Mouse (Mus musculus) limb, embryonic 13.5 days (tissue): ENCODE results near the gene Krt6a. TPM values are rescaled to one million over a fixed set of nuclear protein-coding genes. Genes with fewer than 3 reads are reported as not detected.

Experiments
- ATAC-seq: fragments of 200-750 bp; cut with Nextera tagmentation; 2 replicates; pipeline ENCODE4 v1.8.0; 2017; ENCODE audit warnings: low read depth, moderate number of reproducible peaks, moderate TSS enrichment; ENCODE audit not compliant: low FRiP score
- H3K27ac ChIP-seq: fragments of 300-500 bp; sonication (generic); 2 replicates; pipeline ENCODE4 v1.5.1; 2015; ENCODE audit warnings: inconsistent platforms, mild to moderate bottlenecking, moderate library complexity
- H3K27me3 ChIP-seq: fragments of 300-500 bp; sonication (generic); 2 replicates; pipeline ENCODE4 v1.6.1; 2015; ENCODE audit warnings: mild to moderate bottlenecking, inconsistent platforms
- H3K36me3 ChIP-seq: fragments of 300-500 bp; sonication (generic); 2 replicates; pipeline ENCODE4 v1.6.1; 2015; ENCODE audit warnings: inconsistent platforms, mild to moderate bottlenecking, moderate library complexity
- H3K4me1 ChIP-seq: fragments of 300-500 bp; sonication (generic); 2 replicates; pipeline ENCODE4 v1.6.1; 2015; ENCODE audit warnings: inconsistent platforms
- H3K4me2 ChIP-seq: fragments of 300-500 bp; sonication (generic); replicated peaks from 2 replicates; pipeline ENCODE4 v1.6.1; 2015; ENCODE audit warnings: inconsistent platforms, mild to moderate bottlenecking, moderate library complexity
- H3K4me3 ChIP-seq: fragments of 300-500 bp; sonication (generic); 2 replicates; pipeline ENCODE4 v1.5.1; 2015; ENCODE audit warnings: moderate library complexity, mild to moderate bottlenecking, inconsistent platforms
- H3K9ac ChIP-seq: fragments of 300-500 bp; sonication (generic); 2 replicates; pipeline ENCODE4 v1.6.1; 2015; ENCODE audit warnings: mild to moderate bottlenecking, inconsistent platforms
- H3K9me3 ChIP-seq: fragments of 300-500 bp; sonication (generic); 2 replicates; pipeline ENCODE4 v1.6.1; 2016; ENCODE audit warnings: inconsistent platforms
- WGBS: fragments of 180-500 bp; shearing (Covaris S2); methylation state at CpG from one replicate; pipeline ENCODE4 v1.1.7; 2015; 5-methylcytosine and 5-hydroxymethylcytosine counted together
- polyA plus RNA-seq: library from polyadenylated mRNA; unstranded; fragments of >200 nt; fragmentation: Nextera tagmentation; extraction: Ambion mirVana; gene quantifications from 2 replicates; pipeline ENCODE4 v1.2.1, GENCODE M21; 2015

Gene Krt6a
- 1.1 and 1.7 TPM in 2 replicates for polyA plus RNA-seq

DNA sequence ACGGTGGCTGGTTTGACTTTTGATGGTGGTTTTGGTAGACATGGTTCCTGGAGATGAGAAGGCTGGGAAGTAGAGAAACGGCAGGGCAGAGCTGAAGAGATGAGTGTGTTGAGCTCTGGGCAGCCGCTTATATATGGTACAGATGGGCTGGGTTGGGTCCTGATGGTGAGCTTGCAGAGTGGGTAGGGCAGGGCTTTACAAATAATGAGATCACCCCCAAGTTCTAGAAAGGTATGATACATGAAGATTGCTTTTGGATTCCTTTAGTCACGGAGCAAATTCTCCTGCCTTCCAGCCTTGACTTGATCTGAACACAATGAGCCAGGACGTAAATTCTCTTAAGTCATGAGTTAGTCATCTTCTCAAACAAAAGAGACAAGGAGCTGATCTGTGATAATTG, at the start of gene Krt6a:
TSS of gene Krt6a (minus strand) at position 101 of the 400 bp plus-strand sequence.
- Histone ChIP-seq H3K4me1 (no peaks in the 10 kb centered on the region), H3K9me3 (no peaks in the 10 kb centered on the region), H3K4me2 (no peak within 1 kb of the TSS), H3K4me3 (no peak within 1 kb of the TSS), H3K27me3 (no peaks in the 10 kb centered on the region), H3K9ac (no peak within 1 kb of the TSS), H3K36me3 (no peaks in the 10 kb centered on the region), H3K27ac (no peak within 1 kb of the TSS)
- no peak for ATAC-seq
- WGBS: 77% methylated on average over 5 of the region's 5 CpGs

DNA sequence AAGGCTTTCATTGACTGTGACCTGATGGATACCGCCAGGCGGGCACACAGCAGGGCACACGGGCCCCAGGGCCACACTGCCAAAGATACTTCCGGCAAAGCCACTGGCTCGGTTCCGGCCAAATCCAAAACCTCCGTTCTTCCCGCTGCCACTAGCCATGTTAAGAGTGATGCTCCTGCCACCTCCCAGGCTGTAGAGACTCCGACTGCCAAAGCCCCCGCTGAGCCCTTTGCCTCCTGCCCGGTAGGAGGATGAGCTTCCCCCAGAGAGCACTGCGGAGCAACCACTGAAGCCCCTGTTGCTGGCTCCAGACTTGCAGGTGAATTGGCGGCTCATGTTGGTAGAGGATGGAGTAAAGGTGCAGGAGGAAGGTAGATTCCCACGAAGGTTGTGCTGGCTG, 48.6 kb upstream of the Krt6a start, which contains the start of gene Krt71:
TSS of gene Krt71 (minus strand) at position 399 of the 400 bp plus-strand sequence.
- whole genome bisulfite sequencing: 60% methylated on average over 14 of the region's 14 CpGs
- H3K27me3 ChIP-seq: peaks cover 35% of the 10 kb centered on the region
- H3K36me3 ChIP-seq: no peaks in the 10 kb centered on the region
- H3K4me1 ChIP-seq: no peaks in the 10 kb centered on the region
- no peak within 1 kb of the TSS for H3K9ac ChIP-seq
- H3K4me3 ChIP-seq: no peak within 1 kb of the TSS
- H3K4me2 ChIP-seq: no peak within 1 kb of the TSS
- ATAC-seq: no peak
- H3K9me3 ChIP-seq: no peaks in the 10 kb centered on the region
- no peak within 1 kb of the TSS for H3K27ac ChIP-seq

DNA sequence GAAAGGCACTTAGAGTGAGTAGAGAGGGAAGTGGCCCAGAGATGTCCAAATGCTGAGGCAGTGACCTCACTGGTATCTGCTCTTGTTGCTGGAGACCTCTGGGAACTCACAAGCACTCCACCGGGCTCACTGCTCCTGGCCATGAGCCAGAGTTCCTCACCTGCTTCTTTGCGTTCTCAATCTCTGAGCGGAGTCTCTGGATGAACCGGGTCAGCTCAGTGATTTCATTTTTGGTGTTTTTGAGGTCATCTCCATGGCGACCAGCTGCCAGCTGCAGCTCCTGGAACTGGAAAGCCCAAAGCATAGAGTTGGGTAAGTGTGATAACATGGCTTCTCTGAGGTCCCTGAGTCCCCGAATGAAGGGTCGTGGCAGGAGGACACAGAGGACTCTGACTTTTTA, 43.7 kb upstream of the Krt6a start:
- Histone ChIP-seq H3K9me3 (no peaks in the 10 kb centered on the region), H3K4me2 (no peak overlapping the region), H3K36me3 (no peaks in the 10 kb centered on the region), H3K9ac (no peak overlapping the region), H3K4me1 (no peaks in the 10 kb centered on the region), H3K27ac (no peak overlapping the region), H3K4me3 (no peak overlapping the region), H3K27me3 (peaks cover 16% of the 10 kb centered on the region)
- no peak for ATAC-seq
- 81% methylated on average over 7 of the region's 7 CpGs for WGBS

DNA sequence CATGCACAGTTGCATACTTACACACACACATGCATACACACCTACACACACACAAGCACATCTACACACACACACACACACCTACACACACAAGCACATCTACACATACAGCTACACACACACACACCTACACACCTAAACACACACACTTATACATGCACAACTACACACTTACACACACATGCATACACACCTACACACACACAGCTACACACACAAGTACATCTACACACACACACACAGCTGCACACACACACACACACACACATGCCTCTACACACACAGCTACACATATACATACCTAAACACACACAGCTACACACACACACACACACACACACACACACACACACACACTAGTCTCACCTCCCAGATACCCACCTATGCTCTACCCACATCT, 36.5 kb upstream of the Krt6a start:
- H3K27me3 ChIP-seq: no peaks in the 10 kb centered on the region
- no peak overlapping the region for H3K4me3 ChIP-seq
- no peak overlapping the region for H3K27ac ChIP-seq
- no peaks in the 10 kb centered on the region for H3K9me3 ChIP-seq
- no peaks in the 10 kb centered on the region for H3K36me3 ChIP-seq
- no peak for ATAC-seq
- H3K4me1 ChIP-seq: no peaks in the 10 kb centered on the region
- no peak overlapping the region for H3K9ac ChIP-seq
- no peak overlapping the region for H3K4me2 ChIP-seq

DNA sequence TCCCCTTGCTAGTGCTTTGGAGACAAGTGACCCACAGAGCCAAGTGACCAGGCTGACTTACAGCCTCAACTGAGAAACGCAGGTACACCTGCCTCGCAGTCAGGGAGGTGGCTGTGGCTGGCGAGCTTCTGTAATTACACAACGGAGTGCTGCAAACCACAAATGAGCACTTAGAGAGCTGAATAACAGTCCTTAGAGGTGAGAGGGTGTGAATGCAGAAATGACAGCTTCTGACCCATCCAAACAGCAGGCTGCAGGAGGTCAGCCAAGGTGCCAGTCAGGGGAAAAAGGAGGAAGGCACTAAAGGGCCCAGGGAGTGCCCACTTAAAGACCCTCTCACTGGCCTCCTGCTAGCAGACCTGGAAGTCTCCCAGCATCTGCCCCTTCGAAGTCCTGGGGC, 30.6 kb upstream of the Krt6a start:
- Histone ChIP-seq H3K36me3 (no peaks in the 10 kb centered on the region), H3K4me2 (no peak overlapping the region), H3K9ac (no peak overlapping the region), H3K4me1 (no peaks in the 10 kb centered on the region), H3K4me3 (no peak overlapping the region), H3K27ac (no peak overlapping the region), H3K27me3 (peaks cover 13% of the 10 kb centered on the region; the same call in 1 of the 2 replicates), H3K9me3 (no peaks in the 10 kb centered on the region)
- ATAC-seq: no peak
- 39% methylated on average over 5 of the region's 5 CpGs for WGBS

DNA sequence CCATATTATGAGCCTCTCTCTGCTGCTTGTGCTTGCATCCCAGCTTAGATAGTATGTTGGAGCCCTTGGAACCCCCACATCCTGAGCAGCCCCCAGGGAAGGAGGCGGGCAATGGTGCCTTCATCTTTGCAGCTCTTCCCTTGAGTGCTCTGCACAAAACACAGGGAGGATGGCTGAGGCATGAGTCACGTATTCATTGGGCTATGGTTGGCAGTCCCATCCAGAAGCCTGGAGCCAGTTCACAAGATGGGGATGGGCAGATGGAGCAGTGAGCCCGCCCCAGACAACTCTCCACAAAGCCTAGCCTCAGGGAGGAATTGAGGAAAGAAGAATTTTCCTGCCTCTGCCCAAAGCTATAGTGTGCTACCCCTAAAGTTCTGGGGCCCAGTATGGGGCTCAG, 21.7 kb upstream of the Krt6a start:
- Histone ChIP-seq H3K4me3 (no peak overlapping the region), H3K4me2 (no peak overlapping the region), H3K9ac (no peak overlapping the region), H3K27ac (no peak overlapping the region), H3K9me3 (no peaks in the 10 kb centered on the region), H3K4me1 (no peaks in the 10 kb centered on the region), H3K36me3 (no peaks in the 10 kb centered on the region), H3K27me3 (no peaks in the 10 kb centered on the region)
- ATAC-seq: no peak
- WGBS: 66% methylated on average over 3 of the region's 3 CpGs

DNA sequence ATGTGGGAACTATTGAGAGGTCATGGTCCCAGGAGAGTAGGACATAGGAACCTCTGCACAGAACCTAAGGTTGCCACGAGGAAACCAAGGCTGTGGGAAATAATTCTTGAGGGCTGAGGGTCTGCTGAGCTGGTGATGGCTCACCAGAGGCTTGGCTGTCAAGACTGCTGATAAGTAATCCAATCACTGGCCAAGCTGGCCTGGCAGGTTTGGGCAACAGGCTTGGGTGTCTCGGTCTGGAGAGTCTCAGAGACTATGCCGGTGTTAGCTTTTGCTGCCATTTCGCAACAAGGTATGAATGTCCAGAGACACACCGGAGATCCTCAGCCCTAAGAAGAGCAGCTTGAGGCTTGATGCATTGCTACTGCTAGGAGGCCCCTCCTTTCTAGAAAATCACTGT, 20.2 kb upstream of the Krt6a start:
- Histone ChIP-seq H3K36me3 (no peaks in the 10 kb centered on the region), H3K9ac (no peak overlapping the region), H3K4me2 (no peak overlapping the region), H3K4me1 (no peaks in the 10 kb centered on the region), H3K4me3 (no peak overlapping the region), H3K27ac (no peak overlapping the region), H3K27me3 (no peaks in the 10 kb centered on the region), H3K9me3 (no peaks in the 10 kb centered on the region)
- WGBS: 73% methylated on average over 5 of the region's 5 CpGs
- no peak for ATAC-seq

DNA sequence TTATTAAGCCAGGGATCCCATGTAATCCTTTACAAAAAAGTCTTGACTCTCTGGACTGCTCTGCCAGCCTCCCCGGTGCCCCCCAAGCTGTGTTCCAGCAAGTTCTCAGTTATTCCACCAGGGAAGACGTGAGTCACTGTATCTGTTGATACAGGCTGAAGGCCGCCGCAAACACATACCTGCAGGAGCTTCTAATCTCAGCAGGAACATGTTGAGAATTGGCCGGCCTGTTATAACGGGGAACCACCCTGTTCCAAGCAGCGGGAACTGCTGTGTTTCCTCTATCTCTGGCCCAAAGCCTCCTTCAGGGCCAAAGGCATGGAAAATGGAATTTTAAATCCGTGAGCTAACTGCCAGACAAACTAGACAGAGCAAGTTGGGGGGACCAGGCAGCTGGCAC, 19.6 kb upstream of the Krt6a start:
- Histone ChIP-seq H3K27me3 (no peaks in the 10 kb centered on the region), H3K9me3 (no peaks in the 10 kb centered on the region), H3K36me3 (no peaks in the 10 kb centered on the region), H3K27ac (no peak overlapping the region), H3K4me1 (no peaks in the 10 kb centered on the region), H3K4me3 (no peak overlapping the region), H3K4me2 (no peak overlapping the region; the same call in 1 of the 2 replicates), H3K9ac (no peak overlapping the region)
- whole genome bisulfite sequencing: 72% methylated on average over 8 of the region's 8 CpGs
- ATAC-seq: no peak

DNA sequence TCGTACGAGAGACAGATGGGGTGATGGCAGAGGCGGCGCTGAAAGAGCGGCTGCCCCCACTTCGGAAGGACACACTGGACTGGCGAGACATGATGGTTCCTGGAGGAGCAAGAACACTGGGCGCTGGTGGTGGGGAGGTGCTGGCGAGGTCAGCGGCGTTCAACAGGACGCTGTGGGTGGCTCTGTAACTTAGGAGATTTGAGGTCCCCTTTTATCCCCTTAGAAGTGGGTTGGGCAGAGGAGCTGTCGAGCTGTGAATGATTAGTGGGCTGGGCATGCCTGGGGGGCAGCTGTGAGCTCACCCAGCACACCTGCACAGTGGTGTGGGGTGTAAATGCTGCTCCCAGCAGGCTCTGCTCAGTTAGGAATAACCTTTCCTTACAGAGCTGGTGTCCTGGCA, 18.6 kb upstream of the Krt6a start, which contains the start of gene Krt5:
TSS of gene Krt5 (minus strand) at position 179 of the 400 bp plus-strand sequence.
- 65% methylated on average over 13 of the region's 13 CpGs for WGBS
- peak within 1 kb of the TSS; percentile 31 for H3K4me3 ChIP-seq
- H3K4me1 ChIP-seq: no peaks in the 10 kb centered on the region
- no peak for ATAC-seq
- no peaks in the 10 kb centered on the region for H3K36me3 ChIP-seq
- no peaks in the 10 kb centered on the region for H3K9me3 ChIP-seq
- H3K4me2 ChIP-seq: peak within 1 kb of the TSS; percentile 4; the same call in 1 of the 2 replicates
- H3K27me3 ChIP-seq: no peaks in the 10 kb centered on the region
- peak within 1 kb of the TSS; percentile 8; the same call in 1 of the 2 replicates for H3K9ac ChIP-seq
- H3K27ac ChIP-seq: no peak within 1 kb of the TSS

DNA sequence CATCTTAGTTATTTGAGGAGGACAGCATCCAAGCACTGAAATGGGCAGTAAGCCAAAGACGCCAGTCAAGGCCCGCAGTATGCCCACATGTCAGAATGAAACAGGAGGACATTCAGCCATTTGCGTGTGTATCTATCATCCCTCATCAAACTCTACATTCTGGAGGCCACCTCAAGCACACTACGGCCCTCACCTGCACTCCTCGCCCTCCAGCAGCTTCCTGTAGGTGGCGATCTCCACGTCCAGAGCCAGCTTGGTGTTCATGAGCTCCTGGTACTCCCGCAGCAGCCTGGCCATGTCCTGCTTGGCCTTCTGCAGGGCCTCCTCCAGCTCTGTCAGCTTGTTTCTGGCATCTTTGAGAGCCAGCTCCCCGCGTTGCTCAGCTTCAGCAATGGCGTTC, 14.6 kb upstream of the Krt6a start:
- Histone ChIP-seq H3K36me3 (no peaks in the 10 kb centered on the region), H3K4me1 (no peaks in the 10 kb centered on the region), H3K27me3 (no peaks in the 10 kb centered on the region), H3K27ac (no peak overlapping the region), H3K4me2 (no peak overlapping the region), H3K4me3 (no peak overlapping the region), H3K9ac (no peak overlapping the region), H3K9me3 (no peaks in the 10 kb centered on the region)
- WGBS: 64% methylated on average over 11 of the region's 11 CpGs
- no peak for ATAC-seq

DNA sequence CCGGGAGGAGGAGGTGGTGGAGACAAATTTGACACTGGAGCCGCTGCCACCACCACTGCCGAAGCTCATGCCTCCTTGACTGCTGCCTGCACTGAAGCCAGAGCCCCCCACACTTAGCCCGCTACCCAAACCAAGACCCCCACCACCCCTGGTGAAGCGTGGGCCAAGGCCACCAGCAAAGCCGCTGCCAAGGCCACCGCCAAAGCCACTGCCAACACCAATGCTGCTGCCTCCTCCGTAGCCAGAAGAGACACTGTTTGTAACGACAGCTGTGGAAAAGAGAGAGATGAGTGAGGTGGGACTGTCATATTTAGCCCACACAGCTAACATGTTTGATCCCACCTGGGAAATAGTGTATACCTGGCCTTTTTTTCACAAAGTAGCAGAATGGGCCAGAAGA, 13.3 kb upstream of the Krt6a start:
- H3K36me3 ChIP-seq: no peaks in the 10 kb centered on the region
- no peaks in the 10 kb centered on the region for H3K9me3 ChIP-seq
- 90% methylated on average over 9 of the region's 9 CpGs for WGBS
- no peak overlapping the region for H3K4me2 ChIP-seq
- H3K4me1 ChIP-seq: no peaks in the 10 kb centered on the region
- H3K4me3 ChIP-seq: no peak overlapping the region
- no peak overlapping the region for H3K27ac ChIP-seq
- H3K27me3 ChIP-seq: no peaks in the 10 kb centered on the region
- ATAC-seq: no peak
- H3K9ac ChIP-seq: no peak overlapping the region

DNA sequence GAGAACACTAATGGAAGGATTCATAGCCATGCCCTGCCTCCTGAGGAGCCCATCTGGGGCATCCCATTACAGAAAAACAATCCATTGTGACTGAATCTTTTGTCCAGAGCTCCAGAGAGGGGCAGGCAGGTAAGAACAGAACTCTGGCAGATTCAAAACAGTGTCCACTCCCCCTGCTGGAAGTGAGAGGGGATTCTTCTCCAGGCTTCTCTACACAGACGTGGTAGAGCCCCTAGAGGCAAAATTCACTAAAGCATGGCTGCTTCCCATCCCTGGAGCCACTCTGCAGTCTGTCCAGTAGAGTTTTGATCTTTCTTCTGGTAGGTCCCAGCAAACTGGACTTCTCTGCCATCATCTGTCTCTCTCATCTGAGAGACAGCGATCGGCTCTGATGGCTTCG, 10.0 kb upstream of the Krt6a start:
- no peak overlapping the region for H3K4me2 ChIP-seq
- no peaks in the 10 kb centered on the region for H3K9me3 ChIP-seq
- H3K36me3 ChIP-seq: no peaks in the 10 kb centered on the region
- H3K27ac ChIP-seq: no peak overlapping the region
- H3K27me3 ChIP-seq: no peaks in the 10 kb centered on the region
- ATAC-seq: no peak
- 72% methylated on average over 4 of the region's 4 CpGs for WGBS
- H3K4me1 ChIP-seq: no peaks in the 10 kb centered on the region
- no peak overlapping the region for H3K9ac ChIP-seq
- H3K4me3 ChIP-seq: no peak overlapping the region

DNA sequence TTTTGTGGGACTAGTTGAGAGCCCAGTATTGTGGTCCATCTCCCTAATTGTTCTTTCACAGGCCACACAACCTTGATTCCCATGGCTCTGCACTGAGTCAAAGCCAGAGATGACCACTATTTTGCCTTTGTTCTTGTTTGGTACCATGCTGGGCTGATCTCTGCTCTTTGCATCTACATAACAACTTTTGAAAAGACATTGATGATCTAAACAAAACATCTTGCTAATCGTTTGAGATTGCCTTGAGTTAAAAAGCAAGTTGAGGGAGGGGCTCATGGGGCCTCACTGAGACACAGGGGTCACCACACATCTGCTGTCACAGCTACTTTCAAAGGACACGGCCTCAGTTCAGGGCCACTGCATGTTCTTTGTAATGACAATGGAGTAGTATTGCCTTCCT, 8.3 kb upstream of the Krt6a start:
- ATAC-seq: no peak
- no peak overlapping the region for H3K4me3 ChIP-seq
- 40% methylated on average over 2 of the region's 2 CpGs for WGBS
- no peak overlapping the region for H3K9ac ChIP-seq
- H3K27ac ChIP-seq: no peak overlapping the region
- H3K4me1 ChIP-seq: no peaks in the 10 kb centered on the region
- H3K4me2 ChIP-seq: no peak overlapping the region
- no peaks in the 10 kb centered on the region for H3K36me3 ChIP-seq
- no peaks in the 10 kb centered on the region for H3K27me3 ChIP-seq
- no peaks in the 10 kb centered on the region for H3K9me3 ChIP-seq
